Mouse (Mus musculus) adipocyte (in vitro differentiated cells): ENCODE measurements around the gene Acbd7.

Source experiments
- DNase-seq: peaks from one replicate; pipeline ENCODE4 v3.0.0-alpha.2; 2016; ENCODE audit warnings: low spot score

Acbd7 gene

GRCm38 (mm10) chr2:3387105-3387860, 51.3 kb downstream of the Acbd7 start:
- no peak for DNase-seq
